Mouse (Mus musculus) ES-Bruce4 (cell line): ENCODE data around the gene Prkg1.

Experiments used
- CTCF ChIP-seq: IDR thresholded peaks from one replicate; pipeline ENCODE4 v1.8.1; 2011; ENCODE audit warnings: low read depth, low read length
- EP300 ChIP-seq: IDR thresholded peaks from 2 replicates; pipeline ENCODE4 v1.6.1; 2011; ENCODE audit warnings: low read depth, low read length; ENCODE audit not compliant: insufficient read depth
- POLR2A ChIP-seq: IDR thresholded peaks from one replicate; pipeline ENCODE4 v1.8.1; 2011; ENCODE audit warnings: low read length; ENCODE audit not compliant: insufficient read depth

DNA sequence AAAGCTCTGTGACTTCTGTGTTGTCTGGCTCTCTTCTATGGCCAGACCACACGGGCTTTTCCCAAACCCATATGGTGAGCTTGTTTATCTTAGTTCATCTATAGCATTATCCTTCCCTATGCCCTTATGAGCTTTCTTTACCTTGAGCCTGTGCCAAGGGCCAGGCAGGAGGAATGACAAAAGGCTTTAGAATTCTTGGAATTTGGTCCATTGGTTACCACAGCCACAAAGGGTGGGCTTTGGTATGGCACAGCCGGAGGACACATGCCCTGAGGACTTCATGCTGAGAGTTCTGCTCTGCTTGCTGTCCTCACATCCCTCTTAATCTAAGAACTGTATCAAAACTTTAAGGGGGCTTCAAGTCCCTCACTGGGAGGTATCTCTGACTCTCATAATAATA, 628.5 kb downstream of the Prkg1 start:
- no peak for TF ChIP-seq EP300
- TF ChIP-seq CTCF: no peak
- TF ChIP-seq POLR2A: no peak
